Mouse (Mus musculus) hindbrain, embryonic 10.5 days (tissue): Measurements from ENCODE around the gene Atp6ap2. TPM values are rescaled to one million over a fixed set of nuclear protein-coding genes. Genes with fewer than 3 reads are reported as not detected.
A peak's percentile ranks its signal among the peaks of the same experiment; 100 is the strongest.
"Not testable (repeated sequence)": the region's sequence is repeated elsewhere in the genome, so short reads cannot be mapped to it uniquely, and the experiment has no call there.

Source experiments
- DNase-seq: peaks from one replicate; pipeline ENCODE4 v3.0.0-alpha.2; 2017; ENCODE audit warnings: low spot score
- H3K27ac ChIP-seq: fragments of 300-500 bp; sonication (generic); 2 replicates; pipeline ENCODE4 v1.5.1; 2016; ENCODE audit warnings: mild to moderate bottlenecking, moderate library complexity
- H3K27me3 ChIP-seq: fragments of 300-500 bp; sonication (generic); 2 replicates; pipeline ENCODE4 v1.6.1; 2016; ENCODE audit warnings: mild to moderate bottlenecking; ENCODE audit not compliant: poor library complexity, insufficient read depth, severe bottlenecking
- H3K36me3 ChIP-seq: fragments of 300-500 bp; sonication (generic); 2 replicates; pipeline ENCODE4 v1.6.1; 2016; ENCODE audit warnings: mild to moderate bottlenecking, moderate library complexity
- H3K4me1 ChIP-seq: fragments of 300-500 bp; sonication (generic); replicated peaks from 2 replicates; pipeline ENCODE4 v1.6.1; 2016; ENCODE audit warnings: mild to moderate bottlenecking
- H3K4me3 ChIP-seq: fragments of 300-500 bp; sonication (generic); 2 replicates; pipeline ENCODE4 v1.5.1; 2016; ENCODE audit warnings: mild to moderate bottlenecking, moderate library complexity
- H3K9me3 ChIP-seq: fragments of 300-500 bp; sonication (generic); 2 replicates; pipeline ENCODE4 v1.6.1; 2016; ENCODE audit warnings: mild to moderate bottlenecking, moderate library complexity
- WGBS: fragments of 180-500 bp; shearing (Covaris S2); methylation state at CpG from one replicate; pipeline ENCODE4 v1.1.7; 2016; 5-methylcytosine and 5-hydroxymethylcytosine counted together
- polyA plus RNA-seq: library from polyadenylated mRNA; unstranded; fragments of >200 nt; fragmentation: Nextera tagmentation; extraction: Ambion mirVana; gene quantifications from 2 replicates; pipeline ENCODE4 v1.2.1, GENCODE M21; 2016

Atp6ap2 gene
- 69.0 and 73.1 TPM in 2 replicates for polyA plus RNA-seq

DNA sequence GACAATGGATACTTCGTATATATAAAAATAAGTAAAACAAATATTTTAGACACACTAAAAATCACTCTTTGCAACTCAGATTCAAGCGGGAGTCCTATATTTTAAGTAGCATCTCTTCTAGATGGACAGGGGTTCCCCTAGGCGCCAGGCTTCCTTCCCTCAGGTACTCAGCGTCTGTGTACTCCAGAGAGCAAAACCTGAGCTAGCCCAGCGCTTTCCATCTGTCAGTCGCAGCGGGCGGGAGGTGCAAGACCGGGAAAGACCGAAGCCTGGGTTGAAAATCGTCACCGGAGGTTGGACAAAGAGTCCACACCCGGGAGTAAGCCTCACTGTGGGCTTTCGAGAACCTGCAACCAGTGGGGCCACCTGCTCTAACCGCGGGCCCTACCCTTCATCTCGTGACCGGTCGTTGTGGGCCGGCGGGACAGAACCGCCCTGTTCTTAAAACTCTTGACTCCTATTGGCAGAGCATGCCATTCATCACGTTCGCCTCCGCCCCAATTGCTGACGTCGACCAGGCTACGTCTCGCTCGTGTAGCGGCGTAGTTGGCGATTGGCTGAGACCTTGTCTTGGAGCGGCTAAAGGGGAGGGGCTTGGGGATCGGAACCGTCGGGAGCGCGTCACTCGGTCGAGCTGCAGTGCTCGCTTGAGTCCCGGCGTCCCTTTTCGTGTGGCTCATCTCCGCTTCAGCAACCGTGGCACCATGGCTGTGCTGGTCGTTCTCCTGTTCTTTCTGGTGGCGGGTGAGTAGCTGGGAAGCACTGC is at the start of gene Atp6ap2:
Atp6ap2 (plus strand) TSS at position 610 of the 766 bp plus-strand sequence.
- DNase-seq: peak; percentile 91
- peaks cover 12% of the 10 kb centered on the region for H3K27me3 ChIP-seq
- H3K36me3 ChIP-seq: no peaks in the 10 kb centered on the region
- H3K27ac ChIP-seq: peak within 1 kb of the TSS; percentile 91
- H3K4me1 ChIP-seq: peaks cover 10% of the 10 kb centered on the region
- peak within 1 kb of the TSS; percentile 77 for H3K4me3 ChIP-seq
- 19% methylated on average over 49 of the region's 49 CpGs for WGBS
- H3K9me3 ChIP-seq: no peaks in the 10 kb centered on the region

DNA sequence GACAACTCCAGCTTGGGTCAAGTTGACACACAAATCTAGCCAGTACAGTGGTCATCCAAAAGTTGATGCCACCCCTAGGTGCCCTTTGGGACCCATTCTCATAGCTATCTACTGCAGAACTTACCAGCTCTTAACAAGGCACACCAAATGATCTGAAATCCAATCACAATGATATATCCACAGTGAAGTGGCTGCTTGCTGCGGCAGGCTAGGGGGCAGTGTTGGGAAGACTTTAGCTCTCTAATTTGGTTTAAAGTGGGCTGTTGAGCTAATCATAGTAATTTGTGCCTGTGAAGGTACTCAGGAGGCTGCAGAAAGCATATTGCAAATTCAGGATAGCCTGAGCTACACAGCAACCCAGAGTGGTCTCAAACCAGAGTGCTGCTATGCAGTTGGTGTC is 43.2 kb upstream of the Atp6ap2 start:
- no peak overlapping the region for H3K27ac ChIP-seq
- WGBS: 81% methylated on average over 1 of the region's 1 CpGs

DNA sequence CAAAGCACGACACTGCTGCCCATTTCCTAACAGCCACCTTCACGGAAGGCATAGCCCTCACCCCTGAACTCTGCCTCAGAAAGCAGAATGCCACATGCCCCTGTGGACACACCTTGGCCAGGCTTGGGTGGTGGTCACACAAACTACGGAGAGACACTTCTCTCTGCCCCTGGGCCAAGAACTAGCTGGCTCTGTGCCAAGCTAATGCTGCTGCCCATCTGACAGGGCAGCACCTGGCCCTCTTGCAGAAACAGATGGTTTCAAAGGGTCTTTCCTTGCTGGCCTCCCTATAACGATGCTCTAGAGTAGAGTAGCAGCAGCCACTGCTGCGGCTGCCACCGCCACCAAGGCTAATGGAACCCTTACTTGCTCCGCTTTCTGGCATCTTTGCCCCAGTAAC is 30.5 kb upstream of the Atp6ap2 start:
- Histone ChIP-seq H3K4me3 (no peak overlapping the region), H3K4me1 (no peaks in the 10 kb centered on the region), H3K27ac (no peak overlapping the region), H3K27me3 (no peaks in the 10 kb centered on the region), H3K9me3 (no peaks in the 10 kb centered on the region), H3K36me3 (no peaks in the 10 kb centered on the region)
- DNase-seq: no peak
- 85% methylated on average over 7 of the region's 7 CpGs for WGBS

More for the DNA sequence above, 43.2 kb upstream of the Atp6ap2 start:
- Histone ChIP-seq H3K27me3 (no peaks in the 10 kb centered on the region), H3K9me3 (no peaks in the 10 kb centered on the region), H3K36me3 (no peaks in the 10 kb centered on the region), H3K4me1 (no peaks in the 10 kb centered on the region), H3K4me3 (no peak overlapping the region)
- no peak for DNase-seq

DNA sequence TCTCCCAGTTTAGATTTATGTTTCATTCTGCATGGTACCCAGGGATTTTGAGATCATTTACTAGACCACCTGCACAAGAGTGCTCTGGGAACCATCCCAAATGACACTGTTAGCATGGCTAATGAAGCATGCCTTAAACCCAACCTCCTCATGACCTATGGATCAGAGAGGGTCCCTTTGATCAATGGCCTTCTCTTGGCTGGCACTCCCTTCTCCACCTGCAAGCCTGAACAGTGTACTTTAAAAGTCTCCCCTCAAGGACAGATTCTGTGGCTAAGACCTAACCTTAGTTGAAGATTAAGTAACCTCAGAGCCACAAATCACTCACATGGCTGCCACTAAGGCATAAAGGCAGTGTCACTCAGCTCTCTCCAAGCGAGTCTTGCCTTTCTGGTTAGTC is 16.2 kb upstream of the Atp6ap2 start:
- H3K9me3 ChIP-seq: no peaks in the 10 kb centered on the region
- H3K27ac ChIP-seq: no peak overlapping the region
- no peaks in the 10 kb centered on the region for H3K36me3 ChIP-seq
- H3K4me3 ChIP-seq: no peak overlapping the region
- 86% methylated on average over 1 of the region's 1 CpGs for WGBS
- DNase-seq: no peak
- peaks cover 6% of the 10 kb centered on the region; the same call in 1 of the 2 replicates for H3K27me3 ChIP-seq
- H3K4me1 ChIP-seq: no peaks in the 10 kb centered on the region

DNA sequence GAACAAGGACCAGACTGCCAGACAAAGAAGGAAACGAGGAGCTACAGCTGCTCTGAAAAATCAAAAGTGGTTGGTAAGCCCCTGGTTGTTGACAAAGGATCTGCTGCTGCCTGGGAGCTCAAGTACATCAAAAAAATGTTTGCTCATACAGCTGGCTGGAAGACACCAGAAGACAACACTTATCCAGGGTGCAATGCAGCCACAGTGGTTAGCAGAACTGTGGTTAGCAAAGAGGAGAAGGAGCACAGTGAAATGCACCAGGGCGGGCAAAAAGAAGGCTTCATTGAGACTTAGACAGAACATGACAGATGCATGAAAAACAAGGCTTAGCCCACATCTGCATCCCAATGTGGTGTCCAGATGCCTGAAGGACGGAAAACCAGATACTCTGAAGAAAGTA is 9.7 kb upstream of the Atp6ap2 start:
- 64% methylated on average over 3 of the region's 3 CpGs for WGBS
- H3K27ac ChIP-seq: no peak overlapping the region
- peaks cover 17% of the 10 kb centered on the region for H3K27me3 ChIP-seq
- H3K9me3 ChIP-seq: no peaks in the 10 kb centered on the region
- no peaks in the 10 kb centered on the region for H3K4me1 ChIP-seq
- H3K4me3 ChIP-seq: no peak overlapping the region
- H3K36me3 ChIP-seq: no peaks in the 10 kb centered on the region
- no peak for DNase-seq

DNA sequence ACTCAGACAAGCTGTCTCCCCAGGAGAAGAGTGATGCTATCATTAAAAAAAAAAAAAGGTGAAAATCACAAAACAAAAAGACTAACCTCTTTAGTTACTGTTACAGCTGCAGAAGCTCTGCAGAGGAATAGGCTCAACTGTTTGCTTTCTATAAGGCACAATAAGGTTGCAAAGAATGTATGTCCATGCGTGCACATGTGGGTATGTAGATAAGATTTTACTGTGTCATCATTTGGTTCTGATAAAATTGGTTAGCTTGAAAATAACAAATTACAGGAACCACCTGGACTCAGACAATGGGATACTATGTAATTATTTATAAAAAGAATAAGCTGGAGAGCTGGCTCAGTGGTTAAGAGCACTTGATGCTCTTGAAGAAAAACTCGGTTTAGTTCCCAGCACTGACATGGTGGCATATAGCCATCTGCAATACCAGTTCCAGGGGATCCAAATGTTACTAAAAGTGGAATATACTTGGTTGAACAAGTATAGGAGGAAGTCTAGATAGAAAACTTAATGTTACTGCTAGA is 9.2 kb upstream of the Atp6ap2 start:
- 91% methylated on average over 2 of the region's 2 CpGs for WGBS
- Histone ChIP-seq H3K36me3 (no peaks in the 10 kb centered on the region), H3K9me3 (no peaks in the 10 kb centered on the region), H3K27me3 (peaks cover 17% of the 10 kb centered on the region), H3K27ac (no peak overlapping the region), H3K4me3 (no peak overlapping the region), H3K4me1 (no peaks in the 10 kb centered on the region)
- DNase-seq: no peak

DNA sequence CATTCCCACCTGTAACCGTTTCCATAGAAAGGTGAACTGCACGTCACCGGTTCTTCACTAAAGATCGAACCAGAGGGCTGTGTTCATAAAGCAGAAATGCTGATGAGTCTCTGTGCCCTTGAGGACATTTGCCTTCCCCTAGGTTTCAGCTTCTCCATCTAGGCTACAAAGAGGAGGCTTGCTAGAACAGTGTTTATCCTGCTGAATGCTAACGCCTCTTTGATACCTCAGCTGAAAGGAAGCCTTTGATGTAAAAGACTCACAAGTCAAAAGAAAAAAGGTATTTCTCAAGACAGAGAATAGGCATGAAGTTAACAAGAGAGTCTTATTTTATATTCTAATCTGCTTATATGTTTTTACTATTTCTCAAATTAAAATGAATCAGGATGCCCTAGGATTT is 4.3 kb upstream of the Atp6ap2 start:
- 90% methylated on average over 5 of the region's 5 CpGs for WGBS
- no peak overlapping the region for H3K4me3 ChIP-seq
- H3K27me3 ChIP-seq: peaks cover 14% of the 10 kb centered on the region

DNA sequence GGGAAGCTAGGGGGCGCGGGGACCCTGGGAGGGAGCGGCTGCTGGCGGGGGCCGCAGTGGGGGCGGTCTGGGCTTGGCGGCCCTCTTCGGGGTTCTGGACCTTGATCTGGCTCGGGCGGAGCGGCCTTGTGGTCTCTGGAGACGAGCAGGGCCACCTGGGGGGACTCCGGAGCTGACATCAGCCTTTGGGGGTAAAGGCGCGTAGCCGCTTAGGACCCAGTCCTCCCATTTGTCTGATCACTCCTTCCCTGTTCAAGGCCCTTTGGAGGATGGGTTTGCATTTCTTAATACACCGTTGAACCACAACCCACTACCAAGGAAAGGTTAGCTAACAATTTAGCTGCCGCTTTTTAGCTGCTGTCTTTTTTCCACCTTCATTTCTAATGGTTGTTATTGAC is 356 bp downstream of the Atp6ap2 start:
- no peaks in the 10 kb centered on the region for H3K36me3 ChIP-seq
- H3K27me3 ChIP-seq: peaks cover 12% of the 10 kb centered on the region
- H3K4me1 ChIP-seq: peaks cover 10% of the 10 kb centered on the region
- peak overlapping the region; percentile 77 for H3K4me3 ChIP-seq
- WGBS: 20% methylated on average over 18 of the region's 18 CpGs
- no peaks in the 10 kb centered on the region for H3K9me3 ChIP-seq
- H3K27ac ChIP-seq: peak overlapping the region; percentile 91
- DNase-seq: no peak

More for the DNA sequence above, 4.3 kb upstream of the Atp6ap2 start:
- no peaks in the 10 kb centered on the region for H3K9me3 ChIP-seq
- H3K27ac ChIP-seq: no peak overlapping the region
- no peaks in the 10 kb centered on the region for H3K36me3 ChIP-seq
- no peak for DNase-seq
- H3K4me1 ChIP-seq: no peaks in the 10 kb centered on the region; the same call in 1 of the 2 replicates

DNA sequence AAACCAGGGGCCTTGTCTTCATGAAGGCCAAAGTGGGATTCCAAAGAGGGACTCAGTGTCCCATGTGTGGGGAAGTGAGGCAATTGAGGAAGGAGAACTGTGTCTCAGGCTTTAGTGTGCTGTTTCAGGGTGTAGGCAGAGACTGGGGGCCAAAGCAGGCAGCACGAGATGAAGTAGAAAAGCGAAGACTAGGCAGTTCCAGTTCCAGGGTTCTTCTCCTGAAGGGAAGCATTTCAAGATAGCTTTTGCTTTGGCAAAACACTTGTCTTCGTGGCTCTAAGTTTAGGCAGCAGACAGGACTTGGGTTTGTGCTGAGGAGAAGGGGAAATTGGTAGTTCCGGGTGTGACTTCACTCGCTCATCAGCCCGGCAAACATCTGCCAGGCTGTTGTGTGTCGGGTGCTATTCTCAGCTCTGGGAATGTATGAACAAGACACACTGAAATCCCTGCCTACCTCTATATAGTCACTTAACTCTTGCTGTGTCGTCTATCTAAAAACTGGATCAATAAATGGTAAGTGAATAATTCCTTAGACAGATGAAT is 3.9 kb downstream of the Atp6ap2 start:
- H3K36me3 ChIP-seq: peaks cover 13% of the 10 kb centered on the region
- no peak overlapping the region for H3K4me3 ChIP-seq
- DNase-seq: no peak
- no peaks in the 10 kb centered on the region for H3K9me3 ChIP-seq
- H3K27ac ChIP-seq: no peak overlapping the region
- 89% methylated on average over 8 of the region's 8 CpGs for WGBS
- peaks cover 10% of the 10 kb centered on the region for H3K4me1 ChIP-seq
- H3K27me3 ChIP-seq: peaks cover 12% of the 10 kb centered on the region

DNA sequence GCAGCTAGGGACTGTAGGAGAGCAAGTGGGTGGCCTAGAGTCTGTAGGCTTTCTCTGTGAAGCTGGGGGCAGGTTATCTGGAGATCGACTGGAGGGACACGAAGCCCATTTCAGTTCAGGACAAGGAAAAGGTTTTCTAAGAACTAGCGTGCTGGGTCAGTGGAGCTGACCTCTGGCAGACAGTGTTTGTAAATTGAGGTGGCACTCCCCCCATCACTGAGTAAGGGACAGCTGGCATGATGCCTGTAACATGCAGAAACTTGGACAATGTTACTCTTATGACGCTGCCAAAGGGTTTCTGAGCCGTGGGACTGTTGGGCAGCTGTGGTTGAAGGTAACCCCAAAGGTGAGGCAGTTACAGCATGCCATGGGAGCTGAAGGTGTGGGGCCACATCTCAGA is 4.4 kb downstream of the Atp6ap2 start:
- 74% methylated on average over 5 of the region's 5 CpGs for WGBS

DNA sequence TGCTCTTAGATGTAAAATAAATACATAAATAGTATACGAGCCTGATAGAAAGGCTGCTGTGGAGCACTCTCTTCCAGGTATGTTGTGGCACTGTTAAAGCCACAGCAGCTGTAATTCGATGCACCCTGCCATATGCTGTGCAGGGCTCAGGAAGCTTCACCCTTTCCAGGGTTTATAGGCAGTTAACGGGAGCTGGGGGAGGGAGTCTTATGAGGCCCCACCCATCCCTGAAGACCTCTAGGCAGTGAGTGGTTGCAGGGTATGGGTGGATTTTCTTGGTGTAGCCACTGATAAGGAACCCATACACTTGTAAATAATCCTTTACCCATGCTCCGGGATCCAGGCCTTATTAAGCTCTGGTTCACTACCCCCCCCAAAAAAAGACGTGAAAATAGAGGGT is 6.2 kb downstream of the Atp6ap2 start:
- Histone ChIP-seq H3K4me1 (0 out of 2 replicates have a peak, but pooled peaks cover 6% of the 10 kb centered on the region), H3K4me3 (no peak overlapping the region), H3K27ac (no peak overlapping the region), H3K27me3 (peaks cover 12% of the 10 kb centered on the region), H3K36me3 (peaks cover 31% of the 10 kb centered on the region), H3K9me3 (no peaks in the 10 kb centered on the region)
- no peak for DNase-seq
- 73% methylated on average over 5 of the region's 5 CpGs for WGBS

More for the DNA sequence above, 4.4 kb downstream of the Atp6ap2 start:
- Histone ChIP-seq H3K36me3 (peaks cover 19% of the 10 kb centered on the region), H3K27me3 (peaks cover 12% of the 10 kb centered on the region), H3K27ac (no peak overlapping the region), H3K9me3 (no peaks in the 10 kb centered on the region), H3K4me1 (peaks cover 10% of the 10 kb centered on the region), H3K4me3 (no peak overlapping the region)
- no peak for DNase-seq

DNA sequence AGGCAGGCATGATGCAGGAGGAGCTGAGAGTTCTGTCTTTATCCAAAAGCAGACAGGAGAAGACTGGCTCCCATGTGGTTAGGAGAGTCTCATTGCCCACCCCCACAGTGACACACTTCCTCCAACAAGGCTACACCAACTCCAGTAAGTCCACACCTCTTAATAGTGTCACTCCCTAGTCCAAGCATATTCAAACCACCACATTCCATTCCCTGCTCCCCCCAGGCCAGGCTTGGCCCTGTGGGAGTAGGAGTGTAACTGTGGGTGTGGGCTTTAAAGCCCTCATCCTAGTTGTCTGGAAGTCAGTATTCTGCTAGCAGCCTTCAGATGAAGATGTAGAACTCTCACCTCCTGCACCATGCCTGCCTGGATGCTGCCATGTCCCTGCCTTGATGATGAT is 22.9 kb downstream of the Atp6ap2 start:
- H3K27me3 ChIP-seq, H3K4me3 ChIP-seq, H3K27ac ChIP-seq, DNase-seq, H3K9me3 ChIP-seq, H3K4me1 ChIP-seq: not testable (repeated sequence)
- peaks cover 55% of the 10 kb centered on the region for H3K36me3 ChIP-seq

DNA sequence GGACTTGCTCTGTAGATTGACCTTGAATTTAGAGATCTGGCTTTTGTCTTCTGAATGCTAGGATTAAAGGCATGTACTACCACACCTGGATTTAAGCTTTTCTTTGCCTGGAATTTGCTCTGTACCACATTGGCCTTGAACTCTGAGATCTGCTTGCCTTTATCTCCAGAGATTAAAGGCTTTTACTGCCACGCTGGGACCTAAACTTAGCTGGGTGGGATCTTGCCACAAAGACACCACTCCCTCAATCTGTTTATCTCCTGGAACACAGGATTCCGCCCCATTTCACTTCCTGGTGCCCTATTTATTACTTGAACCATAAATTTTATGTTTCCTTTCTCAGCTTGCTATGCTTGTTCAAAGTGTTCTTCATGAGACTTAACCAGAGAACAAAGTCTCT is 23.6 kb downstream of the Atp6ap2 start:
- Histone ChIP-seq H3K4me1 (no peaks in the 10 kb centered on the region), H3K36me3 (peaks cover 55% of the 10 kb centered on the region), H3K4me3 (no peak overlapping the region), H3K27me3 (peaks cover 4% of the 10 kb centered on the region), H3K27ac (no peak overlapping the region), H3K9me3 (no peaks in the 10 kb centered on the region)
- WGBS: 84% methylated on average over 2 of the region's 2 CpGs
- DNase-seq: no peak
